Mouse (Mus musculus): ENCODE data around the gene Trim17. TPM values are rescaled to one million over a fixed set of nuclear protein-coding genes. Genes with fewer than 3 reads are reported as not detected.
A peak's percentile ranks its signal among the peaks of the same experiment; 100 is the strongest.

The Trim17 gene
- polyA plus RNA-seq, 1 experiment, result 0.22 TPM

GRCm38 (mm10) chr11:58970831-58971530 is 16.5 kb downstream of the Trim17 start:
- peaks cover 27% of the 10 kb centered on the region for H3K79me2 ChIP-seq (ENCODE audit: control insufficient read depth, insufficient read depth)
- peaks cover 11% of the 10 kb centered on the region for H3K79me3 ChIP-seq (ENCODE audit: low read depth)
- TF ChIP-seq USF1 (IDR thresholded peaks at IDR 0.05; ENCODE audit: low read depth) (no peak), MYOG (IDR thresholded peaks at IDR 0.05; ENCODE audit: control insufficient read depth, extremely low read depth, insufficient read length) (no peak), CTCF (IDR thresholded peaks at IDR 0.05; ENCODE audit: control insufficient read depth, insufficient read depth, insufficient read length) (no peak), MAX (IDR thresholded peaks at IDR 0.05) (no peak), FOSL1 (IDR thresholded peaks at IDR 0.05; ENCODE audit: insufficient read depth, low read length, poor library complexity, severe bottlenecking) (no peak), MYOD1 (IDR thresholded peaks at IDR 0.05; ENCODE audit: control insufficient read depth, insufficient read length, low read depth) (no peak), CEBPB (IDR thresholded peaks at IDR 0.05; ENCODE audit: low read depth) (no peak)
- peaks cover 13% of the 10 kb centered on the region for H3K36me3 ChIP-seq (ENCODE audit: control insufficient read depth, insufficient read depth)
- no peak overlapping the region for H3K4me3 ChIP-seq (ENCODE audit: insufficient read depth, poor library complexity, severe bottlenecking)
- H3ac ChIP-seq (ENCODE audit: control insufficient read depth, insufficient read length, low read depth), result no peak overlapping the region
- no peaks in the 10 kb centered on the region for H3K27me3 ChIP-seq (ENCODE audit: control insufficient read depth, insufficient read depth, insufficient read length)

GRCm38 (mm10) chr11:58971796-58972195 is 17.3 kb downstream of the Trim17 start:
- H3K79me3 ChIP-seq (ENCODE audit: low read depth), result peaks cover 15% of the 10 kb centered on the region
- TF ChIP-seq CTCF (IDR thresholded peaks at IDR 0.05; ENCODE audit: control insufficient read depth, insufficient read depth, insufficient read length) (no peak), FOSL1 (IDR thresholded peaks at IDR 0.05; ENCODE audit: insufficient read depth, low read length, poor library complexity, severe bottlenecking) (no peak), USF1 (IDR thresholded peaks at IDR 0.05; ENCODE audit: low read depth) (no peak), CEBPB (IDR thresholded peaks at IDR 0.05; ENCODE audit: low read depth) (no peak), MAX (IDR thresholded peaks at IDR 0.05) (no peak), MYOG (IDR thresholded peaks at IDR 0.05; ENCODE audit: control insufficient read depth, extremely low read depth, insufficient read length) (no peak), MYOD1 (IDR thresholded peaks at IDR 0.05; ENCODE audit: control insufficient read depth, insufficient read length, low read depth) (no peak)
- H3K79me2 ChIP-seq (ENCODE audit: control insufficient read depth, insufficient read depth), result peaks cover 34% of the 10 kb centered on the region
- H3ac ChIP-seq (ENCODE audit: control insufficient read depth, insufficient read length, low read depth), result no peak overlapping the region
- no peaks in the 10 kb centered on the region for H3K27me3 ChIP-seq (ENCODE audit: control insufficient read depth, insufficient read depth, insufficient read length)
- H3K36me3 ChIP-seq (ENCODE audit: control insufficient read depth, insufficient read depth), result peaks cover 13% of the 10 kb centered on the region
- no peak overlapping the region for H3K4me3 ChIP-seq (ENCODE audit: insufficient read depth, poor library complexity, severe bottlenecking)

- H3K36me3 ChIP-seq (ENCODE audit: control insufficient read depth, insufficient read depth), result peaks cover 5% of the 10 kb centered on the region
- H3K4me3 ChIP-seq (ENCODE audit: insufficient read depth, poor library complexity, severe bottlenecking), result no peak overlapping the region
- H3K79me2 ChIP-seq (ENCODE audit: control insufficient read depth, insufficient read depth), result peaks cover 61% of the 10 kb centered on the region
- H3K27me3 ChIP-seq (ENCODE audit: control insufficient read depth, insufficient read depth, insufficient read length), result no peaks in the 10 kb centered on the region
- H3K79me3 ChIP-seq (ENCODE audit: low read depth), result peaks cover 30% of the 10 kb centered on the region
- TF ChIP-seq MYOD1 (IDR thresholded peaks at IDR 0.05; ENCODE audit: control insufficient read depth, insufficient read length, low read depth) (no peak), CTCF (IDR thresholded peaks at IDR 0.05; ENCODE audit: control insufficient read depth, insufficient read depth, insufficient read length) (no peak), MYOG (IDR thresholded peaks at IDR 0.05; ENCODE audit: control insufficient read depth, extremely low read depth, insufficient read length) (no peak), USF1 (IDR thresholded peaks at IDR 0.05; ENCODE audit: low read depth) (no peak), MAX (IDR thresholded peaks at IDR 0.05) (no peak), CEBPB (IDR thresholded peaks at IDR 0.05; ENCODE audit: low read depth) (no peak), FOSL1 (IDR thresholded peaks at IDR 0.05; ENCODE audit: insufficient read depth, low read length, poor library complexity, severe bottlenecking) (no peak)
- H3ac ChIP-seq (ENCODE audit: control insufficient read depth, insufficient read length, low read depth), result no peak overlapping the region
Measured at GRCm38 (mm10) chr11:58974414-58974813, 19.9 kb downstream of the Trim17 start.

- Histone ChIP-seq H3K36me3 (ENCODE audit: control insufficient read depth, insufficient read depth) (peaks cover 5% of the 10 kb centered on the region), H3K79me2 (ENCODE audit: control insufficient read depth, insufficient read depth) (peaks cover 88% of the 10 kb centered on the region), H3K4me3 (ENCODE audit: insufficient read depth, poor library complexity, severe bottlenecking) (peak overlapping the region; percentile 57), H3K27me3 (ENCODE audit: control insufficient read depth, insufficient read depth, insufficient read length) (no peaks in the 10 kb centered on the region), H3ac (ENCODE audit: control insufficient read depth, insufficient read length, low read depth) (peak overlapping the region; percentile 94), H3K79me3 (ENCODE audit: low read depth) (peaks cover 49% of the 10 kb centered on the region)
- no peak for TF ChIP-seq USF1 (IDR thresholded peaks at IDR 0.05; ENCODE audit: low read depth)
- TF ChIP-seq MYOD1 (IDR thresholded peaks at IDR 0.05; ENCODE audit: control insufficient read depth, insufficient read length, low read depth), result no peak
- TF ChIP-seq CTCF (IDR thresholded peaks at IDR 0.05; ENCODE audit: control insufficient read depth, insufficient read depth, insufficient read length), result no peak
- TF ChIP-seq MAX (IDR thresholded peaks at IDR 0.05), result no peak
- no peak for TF ChIP-seq MYOG (IDR thresholded peaks at IDR 0.05; ENCODE audit: control insufficient read depth, extremely low read depth, insufficient read length)
- TF ChIP-seq FOSL1 (IDR thresholded peaks at IDR 0.05; ENCODE audit: insufficient read depth, low read length, poor library complexity, severe bottlenecking), result no peak
- TF ChIP-seq CEBPB (IDR thresholded peaks at IDR 0.05; ENCODE audit: low read depth), result no peak
Measured at GRCm38 (mm10) chr11:58977150-58977549, 22.7 kb downstream of the Trim17 start.

- peaks cover 88% of the 10 kb centered on the region for H3K79me2 ChIP-seq (ENCODE audit: control insufficient read depth, insufficient read depth)
- peak overlapping the region; percentile 94 for H3ac ChIP-seq (ENCODE audit: control insufficient read depth, insufficient read length, low read depth)
- peaks cover 7% of the 10 kb centered on the region for H3K36me3 ChIP-seq (ENCODE audit: control insufficient read depth, insufficient read depth)
- TF ChIP-seq MYOD1 (IDR thresholded peaks at IDR 0.05; ENCODE audit: control insufficient read depth, insufficient read length, low read depth) (no peak), MYOG (IDR thresholded peaks at IDR 0.05; ENCODE audit: control insufficient read depth, extremely low read depth, insufficient read length) (no peak), CTCF (IDR thresholded peaks at IDR 0.05; ENCODE audit: control insufficient read depth, insufficient read depth, insufficient read length) (no peak), MAX (IDR thresholded peaks at IDR 0.05) (no peak), USF1 (IDR thresholded peaks at IDR 0.05; ENCODE audit: low read depth) (no peak), CEBPB (IDR thresholded peaks at IDR 0.05; ENCODE audit: low read depth) (no peak), FOSL1 (IDR thresholded peaks at IDR 0.05; ENCODE audit: insufficient read depth, low read length, poor library complexity, severe bottlenecking) (no peak)
- no peaks in the 10 kb centered on the region for H3K27me3 ChIP-seq (ENCODE audit: control insufficient read depth, insufficient read depth, insufficient read length)
- H3K79me3 ChIP-seq (ENCODE audit: low read depth), result peaks cover 49% of the 10 kb centered on the region
- peak overlapping the region; percentile 57 for H3K4me3 ChIP-seq (ENCODE audit: insufficient read depth, poor library complexity, severe bottlenecking)
Measured at GRCm38 (mm10) chr11:58977607-58978026, 23.1 kb downstream of the Trim17 start.

Data from C2C12 (cell line).